Mouse (Mus musculus): ENCODE results near the gene Spon2. TPM values are rescaled to one million over a fixed set of nuclear protein-coding genes. Genes with fewer than 3 reads are reported as not detected.

Spon2 gene
- polyA plus RNA-seq, 1 experiment from 2014 or later = 10.9 TPM

GRCm38 (mm10) chr5:33219831-33220230, 1.6 kb upstream of the Spon2 start:
- no peak overlapping the region for H3K4me3 ChIP-seq (ENCODE audit: low read length)
- 88% methylated on average over 4 of the region's 4 CpGs for WGBS
- no peak overlapping the region for H3K9ac ChIP-seq (replicated peaks; ENCODE audit: low read length)
- no peak overlapping the region for H3K27ac ChIP-seq (ENCODE audit: low read length)
- no peaks in the 10 kb centered on the region for H3K36me3 ChIP-seq (ENCODE audit: insufficient read depth, low read length)
- H3K9me3 ChIP-seq (ENCODE audit: low read length) = no peaks in the 10 kb centered on the region
- H3K4me2 ChIP-seq (replicated peaks; ENCODE audit: low read depth, low read length) = no peak overlapping the region
- no peaks in the 10 kb centered on the region for H3K27me3 ChIP-seq (ENCODE audit: insufficient read depth, low read length)
- ATAC-seq (ENCODE audit: low FRiP score, low TSS enrichment) = no peak
- H3K4me1 ChIP-seq (ENCODE audit: insufficient read depth, low read length) = peaks cover 40% of the 10 kb centered on the region

GRCm38 (mm10) chr5:33218746-33219449, 643 bp upstream of the Spon2 start:
- Histone ChIP-seq H3K36me3 (ENCODE audit: insufficient read depth, low read length) (no peaks in the 10 kb centered on the region), H3K4me2 (replicated peaks; ENCODE audit: low read depth, low read length) (no peak overlapping the region), H3K4me3 (ENCODE audit: low read length) (no peak overlapping the region), H3K27ac (ENCODE audit: low read length) (peak overlapping the region; percentile 2; the same call in 1 of the 2 replicates), H3K27me3 (ENCODE audit: insufficient read depth, low read length) (no peaks in the 10 kb centered on the region), H3K9me3 (ENCODE audit: low read length) (no peaks in the 10 kb centered on the region), H3K9ac (replicated peaks; ENCODE audit: low read length) (no peak overlapping the region), H3K4me1 (ENCODE audit: insufficient read depth, low read length) (peaks cover 33% of the 10 kb centered on the region)
- ATAC-seq (ENCODE audit: low FRiP score, low TSS enrichment) = no peak
- 79% methylated on average over 20 of the region's 20 CpGs for WGBS

- Histone ChIP-seq H3K36me3 (ENCODE audit: insufficient read depth, low read length) (no peaks in the 10 kb centered on the region), H3K9ac (replicated peaks; ENCODE audit: low read length) (0 out of 2 replicates have a peak overlapping the region, but pooled peaks have one; percentile 33), H3K27me3 (ENCODE audit: insufficient read depth, low read length) (no peaks in the 10 kb centered on the region), H3K4me3 (ENCODE audit: low read length) (no peak overlapping the region), H3K4me1 (ENCODE audit: insufficient read depth, low read length) (peaks cover 21% of the 10 kb centered on the region), H3K4me2 (replicated peaks; ENCODE audit: low read depth, low read length) (peak overlapping the region; percentile 8; the same call in 1 of the 2 replicates), H3K27ac (ENCODE audit: low read length) (no peak overlapping the region), H3K9me3 (ENCODE audit: low read length) (no peaks in the 10 kb centered on the region)
- 49% methylated on average over 3 of the region's 3 CpGs for WGBS
- ATAC-seq (ENCODE audit: low FRiP score, low TSS enrichment) = no peak
These were observed 592 bp downstream of the Spon2 start for GRCm38 (mm10) chr5:33217663-33218062.

- no peak for ATAC-seq (ENCODE audit: low FRiP score, low TSS enrichment)
These were observed 3.5 kb downstream of the Spon2 start for GRCm38 (mm10) chr5:33214723-33215122.

GRCm38 (mm10) chr5:33211254-33211653, 7.0 kb downstream of the Spon2 start:
- H3K27ac ChIP-seq (ENCODE audit: low read length) = no peak overlapping the region
- no peak overlapping the region for H3K4me2 ChIP-seq (replicated peaks; ENCODE audit: low read depth, low read length)
- no peak overlapping the region for H3K4me3 ChIP-seq (ENCODE audit: low read length)
- no peaks in the 10 kb centered on the region for H3K27me3 ChIP-seq (ENCODE audit: insufficient read depth, low read length)
- H3K9ac ChIP-seq (replicated peaks; ENCODE audit: low read length) = no peak overlapping the region
- H3K9me3 ChIP-seq (ENCODE audit: low read length) = no peaks in the 10 kb centered on the region
- WGBS = 82% methylated on average over 5 of the region's 5 CpGs
- H3K4me1 ChIP-seq (ENCODE audit: insufficient read depth, low read length) = no peaks in the 10 kb centered on the region
- H3K36me3 ChIP-seq (ENCODE audit: insufficient read depth, low read length) = no peaks in the 10 kb centered on the region
- ATAC-seq (ENCODE audit: low FRiP score, low TSS enrichment) = no peak

More at GRCm38 (mm10) chr5:33214723-33215122, 3.5 kb downstream of the Spon2 start:
- no peak overlapping the region for H3K4me2 ChIP-seq (replicated peaks; ENCODE audit: low read depth, low read length)
- H3K9ac ChIP-seq (replicated peaks; ENCODE audit: low read length) = no peak overlapping the region
- peaks cover 11% of the 10 kb centered on the region for H3K4me1 ChIP-seq (ENCODE audit: insufficient read depth, low read length)
- H3K4me3 ChIP-seq (ENCODE audit: low read length) = no peak overlapping the region
- no peaks in the 10 kb centered on the region for H3K36me3 ChIP-seq (ENCODE audit: insufficient read depth, low read length)
- 57% methylated on average over 4 of the region's 4 CpGs for WGBS
- H3K27ac ChIP-seq (ENCODE audit: low read length) = no peak overlapping the region
- H3K9me3 ChIP-seq (ENCODE audit: low read length) = no peaks in the 10 kb centered on the region
- H3K27me3 ChIP-seq (ENCODE audit: insufficient read depth, low read length) = no peaks in the 10 kb centered on the region

GRCm38 (mm10) chr5:33210515-33210914, 7.7 kb downstream of the Spon2 start:
- 94% methylated on average over 3 of the region's 3 CpGs for WGBS

GRCm38 (mm10) chr5:33208533-33209245, 9.6 kb downstream of the Spon2 start:
- H3K36me3 ChIP-seq (ENCODE audit: insufficient read depth, low read length) = no peaks in the 10 kb centered on the region
- H3K4me3 ChIP-seq (ENCODE audit: low read length) = no peak overlapping the region
- no peak for ATAC-seq (ENCODE audit: low FRiP score, low TSS enrichment)
- H3K27me3 ChIP-seq (ENCODE audit: insufficient read depth, low read length) = no peaks in the 10 kb centered on the region
- no peak overlapping the region for H3K4me2 ChIP-seq (replicated peaks; ENCODE audit: low read depth, low read length)
- H3K9me3 ChIP-seq (ENCODE audit: low read length) = no peaks in the 10 kb centered on the region
- H3K9ac ChIP-seq (replicated peaks; ENCODE audit: low read length) = no peak overlapping the region
- WGBS = 73% methylated on average over 14 of the region's 14 CpGs
- H3K27ac ChIP-seq (ENCODE audit: low read length) = no peak overlapping the region
- peaks cover 8% of the 10 kb centered on the region for H3K4me1 ChIP-seq (ENCODE audit: insufficient read depth, low read length)

More at GRCm38 (mm10) chr5:33210515-33210914, 7.7 kb downstream of the Spon2 start:
- Histone ChIP-seq H3K4me2 (replicated peaks; ENCODE audit: low read depth, low read length) (no peak overlapping the region), H3K4me3 (ENCODE audit: low read length) (no peak overlapping the region), H3K9me3 (ENCODE audit: low read length) (no peaks in the 10 kb centered on the region), H3K27ac (ENCODE audit: low read length) (no peak overlapping the region), H3K9ac (replicated peaks; ENCODE audit: low read length) (no peak overlapping the region), H3K36me3 (ENCODE audit: insufficient read depth, low read length) (no peaks in the 10 kb centered on the region), H3K27me3 (ENCODE audit: insufficient read depth, low read length) (no peaks in the 10 kb centered on the region), H3K4me1 (ENCODE audit: insufficient read depth, low read length) (no peaks in the 10 kb centered on the region)
- no peak for ATAC-seq (ENCODE audit: low FRiP score, low TSS enrichment)

GRCm38 (mm10) chr5:33207136-33207535, 11.1 kb downstream of the Spon2 start:
- Histone ChIP-seq H3K27ac (ENCODE audit: low read length) (no peak overlapping the region), H3K27me3 (ENCODE audit: insufficient read depth, low read length) (no peaks in the 10 kb centered on the region), H3K36me3 (ENCODE audit: insufficient read depth, low read length) (no peaks in the 10 kb centered on the region), H3K9me3 (ENCODE audit: low read length) (no peaks in the 10 kb centered on the region), H3K4me3 (ENCODE audit: low read length) (no peak overlapping the region), H3K4me2 (replicated peaks; ENCODE audit: low read depth, low read length) (no peak overlapping the region), H3K9ac (replicated peaks; ENCODE audit: low read length) (no peak overlapping the region), H3K4me1 (ENCODE audit: insufficient read depth, low read length) (peaks cover 9% of the 10 kb centered on the region)
- 56% methylated on average over 9 of the region's 9 CpGs for WGBS
- no peak for ATAC-seq (ENCODE audit: low FRiP score, low TSS enrichment)

- H3K9me3 ChIP-seq (ENCODE audit: low read length) = no peaks in the 10 kb centered on the region
- H3K36me3 ChIP-seq (ENCODE audit: insufficient read depth, low read length) = no peaks in the 10 kb centered on the region
- no peaks in the 10 kb centered on the region for H3K27me3 ChIP-seq (ENCODE audit: insufficient read depth, low read length)
- no peak overlapping the region for H3K4me2 ChIP-seq (replicated peaks; ENCODE audit: low read depth, low read length)
- no peak overlapping the region for H3K4me3 ChIP-seq (ENCODE audit: low read length)
- 89% methylated on average over 7 of the region's 7 CpGs for WGBS
- peaks cover 9% of the 10 kb centered on the region for H3K4me1 ChIP-seq (ENCODE audit: insufficient read depth, low read length)
- ATAC-seq (ENCODE audit: low FRiP score, low TSS enrichment) = no peak
- H3K27ac ChIP-seq (ENCODE audit: low read length) = no peak overlapping the region
- H3K9ac ChIP-seq (replicated peaks; ENCODE audit: low read length) = no peak overlapping the region
These were observed 11.9 kb downstream of the Spon2 start for GRCm38 (mm10) chr5:33206328-33206727.

GRCm38 (mm10) chr5:33204284-33204683, 14.0 kb downstream of the Spon2 start:
- peak overlapping the region; percentile 55; the same call in 1 of the 2 replicates for H3K4me2 ChIP-seq (replicated peaks; ENCODE audit: low read depth, low read length)
- H3K4me1 ChIP-seq (ENCODE audit: insufficient read depth, low read length) = peaks cover 9% of the 10 kb centered on the region
- WGBS = 36% methylated on average over 7 of the region's 7 CpGs
- no peaks in the 10 kb centered on the region for H3K27me3 ChIP-seq (ENCODE audit: insufficient read depth, low read length)
- H3K27ac ChIP-seq (ENCODE audit: low read length) = no peak overlapping the region
- H3K36me3 ChIP-seq (ENCODE audit: insufficient read depth, low read length) = no peaks in the 10 kb centered on the region
- no peaks in the 10 kb centered on the region for H3K9me3 ChIP-seq (ENCODE audit: low read length)
- H3K4me3 ChIP-seq (ENCODE audit: low read length) = no peak overlapping the region
- peak overlapping the region; percentile 49; the same call in 1 of the 2 replicates for H3K9ac ChIP-seq (replicated peaks; ENCODE audit: low read length)
- ATAC-seq (ENCODE audit: low FRiP score, low TSS enrichment) = no peak
